Mouse (Mus musculus) limb, embryonic 14.5 days (tissue): Measurements from ENCODE around the gene Tmem189. TPM values are rescaled to one million over a fixed set of nuclear protein-coding genes. Genes with fewer than 3 reads are reported as not detected.
A peak's percentile ranks its signal among the peaks of the same experiment; 100 is the strongest.

Experiments
- ATAC-seq: fragments of 200-750 bp; cut with Nextera tagmentation; 2 replicates; pipeline ENCODE4 v1.8.0; 2017; ENCODE audit warnings: low read depth, moderate number of reproducible peaks, moderate TSS enrichment; ENCODE audit not compliant: low FRiP score
- DNase-seq: peaks from one replicate; pipeline ENCODE4 v3.0.0-alpha.2; 2015; ENCODE audit warnings: low spot score
- H3K27ac ChIP-seq: fragments of 300-500 bp; sonication (generic); replicated peaks from 2 replicates; pipeline ENCODE4 v1.5.1; 2014; ENCODE audit warnings: low read depth, mild to moderate bottlenecking, low read length, moderate library complexity, mixed read lengths
- H3K27me3 ChIP-seq: fragments of 300-500 bp; sonication (generic); 2 replicates; pipeline ENCODE4 v1.6.1; 2014; ENCODE audit warnings: low read length, mixed read lengths; ENCODE audit not compliant: control insufficient read depth, insufficient read depth
- H3K36me3 ChIP-seq: fragments of 300-500 bp; sonication (generic); 2 replicates; pipeline ENCODE4 v1.6.1; 2014; ENCODE audit warnings: mild to moderate bottlenecking, low read length, moderate library complexity, mixed read lengths; ENCODE audit not compliant: control insufficient read depth, insufficient read depth
- H3K4me1 ChIP-seq: fragments of 300-500 bp; sonication (generic); 2 replicates; pipeline ENCODE4 v1.6.1; 2014; ENCODE audit warnings: antibody characterized with exemption, low read length, mixed read lengths; ENCODE audit not compliant: control insufficient read depth, insufficient read depth
- H3K4me2 ChIP-seq: fragments of 300-500 bp; sonication (generic); replicated peaks from 2 replicates; pipeline ENCODE4 v1.6.1; 2014; ENCODE audit warnings: low read depth, mild to moderate bottlenecking, low read length, moderate library complexity; ENCODE audit not compliant: severe bottlenecking
- H3K4me3 ChIP-seq: fragments of 300-500 bp; sonication (generic); replicated peaks from 2 replicates; pipeline ENCODE4 v1.5.1; 2014; ENCODE audit warnings: low read length
- H3K9ac ChIP-seq: fragments of 300-500 bp; sonication (generic); 2 replicates; pipeline ENCODE4 v1.6.1; 2014; ENCODE audit warnings: mild to moderate bottlenecking, low read depth, low read length, moderate library complexity; ENCODE audit not compliant: severe bottlenecking
- H3K9me3 ChIP-seq: fragments of 300-500 bp; sonication (generic); 2 replicates; pipeline ENCODE4 v1.6.1; 2016; ENCODE audit warnings: low read length; ENCODE audit not compliant: control insufficient read depth
- POLR2A ChIP-seq: fragments of 200-500 bp; IDR thresholded peaks from 2 replicates; pipeline ENCODE4 v1.8.0; 2012; ENCODE audit warnings: inconsistent platforms, mild to moderate bottlenecking, moderate library complexity, borderline replicate concordance; ENCODE audit not compliant: insufficient read depth, insufficient read length; ENCODE audit errors: extremely low read depth
- WGBS: fragments of 180-500 bp; shearing (Covaris S2); extraction: QIAGEN DNeasy Blood & Tissue Kit; methylation state at CpG from one replicate; pipeline ENCODE4 v1.1.7; 2014; 5-methylcytosine and 5-hydroxymethylcytosine counted together
- polyA plus RNA-seq, 2 experiments: library from polyadenylated mRNA; depleted of rRNA in 1 of 2; stranded (reverse) in 1 of 2; unstranded in 1 of 2; fragments of >200 nt; fragmentation: Nextera tagmentation in 1 of 2; extraction: Ambion mirVana in 1 of 2; gene quantifications; 2 replicates each; pipeline versions ENCODE4 v1.2.1 to v1.2.3; 2012 to 2014

Tmem189 gene
- polyA plus RNA-seq, 2 experiments, result 39.3 to 58.9 TPM

DNA sequence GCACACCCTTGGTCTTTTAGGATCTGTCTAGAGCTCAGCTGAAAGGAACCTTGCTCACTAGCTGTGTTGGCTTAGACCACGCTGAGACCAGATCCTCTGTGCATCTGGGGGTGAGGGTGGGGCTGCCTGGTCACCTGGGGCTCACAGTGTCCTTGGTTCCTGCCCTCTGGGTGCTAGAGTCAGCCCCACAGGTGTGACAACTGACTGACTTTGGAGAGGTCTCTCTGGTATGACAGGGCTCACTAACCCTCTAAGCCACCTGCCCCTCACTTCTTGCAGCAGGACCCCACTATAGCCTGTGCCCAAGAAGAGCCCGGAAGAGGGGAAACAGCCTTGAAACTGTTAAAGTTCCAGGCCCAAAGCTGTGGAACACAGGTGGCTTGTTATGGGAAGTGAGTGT lies 87.3 kb downstream of the Tmem189 start:
- H3K9me3 ChIP-seq, result no peaks in the 10 kb centered on the region
- no peaks in the 10 kb centered on the region for H3K27me3 ChIP-seq
- H3K4me2 ChIP-seq, result no peak overlapping the region
- H3K27ac ChIP-seq, result no peak overlapping the region
- no peak for TF ChIP-seq POLR2A
- ATAC-seq, result no peak
- H3K36me3 ChIP-seq, result peaks cover 13% of the 10 kb centered on the region
- no peak overlapping the region for H3K4me3 ChIP-seq
- no peak overlapping the region for H3K9ac ChIP-seq
- WGBS, result 71% methylated on average over 2 of the region's 2 CpGs
- peaks cover 14% of the 10 kb centered on the region for H3K4me1 ChIP-seq
- DNase-seq, result no peak

DNA sequence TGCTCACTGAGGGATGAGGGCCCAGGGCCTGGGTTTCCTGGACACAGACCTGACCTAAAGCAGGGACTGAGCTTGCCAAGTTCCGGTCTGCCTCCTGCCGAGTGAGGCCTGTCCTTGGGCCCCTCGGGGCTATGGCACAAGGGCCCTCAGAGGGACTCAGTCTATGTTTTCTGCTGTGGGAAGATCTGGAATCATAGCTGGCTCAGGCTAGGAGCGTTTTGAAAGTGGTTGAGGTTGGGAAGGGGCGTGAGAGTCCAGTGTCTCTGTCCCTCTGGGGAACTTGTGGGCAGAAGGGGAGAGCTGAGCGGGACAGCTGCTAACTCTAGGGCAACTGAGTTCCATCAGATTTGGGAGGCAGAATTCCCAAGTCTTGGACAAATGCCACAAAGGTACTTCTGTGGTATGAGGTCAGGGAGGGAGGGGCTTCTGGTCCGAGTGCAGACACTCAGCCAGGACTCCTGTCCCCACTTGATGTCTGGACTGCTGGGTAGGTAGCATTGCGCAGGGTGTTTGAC lies 89.1 kb downstream of the Tmem189 start:
- no peak for DNase-seq
- H3K9me3 ChIP-seq, result no peaks in the 10 kb centered on the region
- no peak overlapping the region for H3K27ac ChIP-seq

DNA sequence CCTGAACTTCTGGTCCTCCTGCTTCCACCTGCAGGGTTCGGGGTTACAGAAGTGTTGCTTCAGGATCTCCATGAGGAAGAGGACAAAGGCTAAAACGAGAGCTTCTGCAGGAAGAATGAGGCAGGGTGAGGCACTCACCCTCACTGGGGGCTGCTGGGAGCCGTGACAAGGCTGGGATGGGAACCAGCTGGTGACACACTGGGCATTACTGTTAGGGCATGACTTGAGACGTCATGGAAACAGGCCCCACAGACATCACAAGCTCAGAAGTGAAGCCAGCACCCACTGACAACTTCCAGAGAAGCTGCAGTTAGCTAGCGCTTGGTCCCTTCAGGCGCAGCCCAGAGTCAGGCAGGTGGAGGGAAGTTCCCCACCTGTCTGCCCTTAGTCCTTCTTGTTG lies 89.7 kb downstream of the Tmem189 start:
- ATAC-seq, result no peak
- H3K9ac ChIP-seq, result no peak overlapping the region
- DNase-seq, result no peak
- no peaks in the 10 kb centered on the region for H3K9me3 ChIP-seq
- TF ChIP-seq POLR2A, result no peak
- H3K27ac ChIP-seq, result no peak overlapping the region
- no peak overlapping the region for H3K4me2 ChIP-seq
- no peak overlapping the region for H3K4me3 ChIP-seq
- WGBS, result 70% methylated on average over 6 of the region's 6 CpGs
- H3K27me3 ChIP-seq, result no peaks in the 10 kb centered on the region
- H3K4me1 ChIP-seq, result peaks cover 37% of the 10 kb centered on the region
- no peaks in the 10 kb centered on the region for H3K36me3 ChIP-seq

More for the DNA sequence above, 89.1 kb downstream of the Tmem189 start:
- ATAC-seq, result no peak
- Histone ChIP-seq H3K4me1 (peaks cover 32% of the 10 kb centered on the region), H3K27me3 (no peaks in the 10 kb centered on the region), H3K36me3 (no peaks in the 10 kb centered on the region), H3K4me2 (no peak overlapping the region), H3K4me3 (no peak overlapping the region), H3K9ac (no peak overlapping the region)
- 69% methylated on average over 8 of the region's 8 CpGs for WGBS
- no peak for TF ChIP-seq POLR2A

DNA sequence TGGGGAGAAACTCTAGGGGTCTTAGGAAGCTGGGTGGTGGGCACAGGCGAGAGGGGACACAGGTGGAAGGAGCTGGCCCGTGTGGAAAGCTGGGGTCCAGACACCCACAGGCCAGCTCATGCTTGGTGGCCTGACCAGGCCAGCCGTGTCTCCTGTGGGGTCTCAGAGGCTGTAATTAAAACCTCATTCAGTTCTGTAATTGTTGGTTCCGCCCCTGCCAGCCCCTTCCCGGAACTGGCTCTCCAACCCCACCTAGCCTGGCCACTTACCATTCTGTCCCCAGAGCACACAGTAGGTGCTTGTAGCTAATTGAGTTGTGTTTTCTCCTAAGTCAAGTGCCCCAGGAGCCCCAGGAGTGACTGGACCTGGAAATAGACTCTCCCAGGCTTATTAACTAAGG lies 90.4 kb downstream of the Tmem189 start:
- DNase-seq (no peak), ATAC-seq (no peak)
- Histone ChIP-seq H3K27ac (no peak overlapping the region), H3K4me2 (no peak overlapping the region), H3K36me3 (no peaks in the 10 kb centered on the region), H3K27me3 (no peaks in the 10 kb centered on the region), H3K9me3 (no peaks in the 10 kb centered on the region), H3K4me3 (no peak overlapping the region), H3K9ac (no peak overlapping the region), H3K4me1 (peaks cover 43% of the 10 kb centered on the region)
- WGBS, result 39% methylated on average over 5 of the region's 5 CpGs
- TF ChIP-seq POLR2A, result no peak

DNA sequence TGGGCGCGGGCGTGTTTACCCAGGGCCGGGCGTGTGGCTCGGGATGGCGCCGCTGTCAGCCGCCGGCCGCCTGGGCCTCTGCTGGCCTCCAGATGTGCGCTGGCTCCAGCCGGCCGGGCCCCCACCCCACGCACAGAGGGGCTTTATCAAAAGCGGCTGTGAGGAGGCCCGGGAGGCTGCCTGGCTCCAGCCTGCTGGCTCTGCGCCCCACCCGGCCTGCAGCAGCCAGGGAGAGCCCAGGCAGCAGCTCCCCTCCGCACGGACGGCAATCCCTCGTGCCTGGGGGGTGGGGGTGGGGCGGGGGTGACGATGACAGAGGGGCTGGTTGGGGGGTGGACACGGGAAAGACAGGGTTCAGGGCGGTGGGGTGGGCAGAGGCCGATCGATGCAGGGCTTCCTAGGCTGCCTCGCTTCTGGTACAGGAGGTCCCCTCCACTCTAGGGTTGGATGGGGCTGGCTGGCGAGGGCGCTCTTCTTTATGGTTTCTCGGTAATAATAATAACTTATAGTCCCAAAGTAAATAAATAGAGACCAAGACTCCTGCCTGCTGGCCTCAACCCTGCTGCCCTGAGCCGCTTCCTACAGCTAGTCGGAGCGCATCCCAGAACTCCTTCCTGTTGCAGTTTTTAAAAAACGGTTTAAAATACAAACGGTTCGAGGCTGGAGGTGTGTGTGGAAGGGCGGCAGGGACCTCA lies 92.0 kb downstream of the Tmem189 start:
- Histone ChIP-seq H3K36me3 (no peaks in the 10 kb centered on the region), H3K27ac (peak overlapping the region; percentile 89), H3K9ac (peak overlapping the region; percentile 41; the same call in 1 of the 2 replicates), H3K4me3 (peak overlapping the region; percentile 24), H3K27me3 (no peaks in the 10 kb centered on the region), H3K4me1 (peaks cover 53% of the 10 kb centered on the region), H3K4me2 (peak overlapping the region; percentile 51), H3K9me3 (no peaks in the 10 kb centered on the region)
- DNase-seq (peak; percentile 88), ATAC-seq (peak; percentile 83)
- WGBS, result 12% methylated on average over 32 of the region's 40 CpGs
- no peak for TF ChIP-seq POLR2A
